Mouse (Mus musculus) c-Kit-positive CD71-negative TER-119-negative erythroid progenitor cells, embryonic 14.5 days (primary cell): Measurements from ENCODE around the gene Gbp2.
"Not testable (repeated sequence)": the region's sequence is repeated elsewhere in the genome, so short reads cannot be mapped to it uniquely, and the experiment has no call there.

ENCODE experiments used
- DNase-seq: peaks from one replicate; pipeline ENCODE4 v3.0.0-alpha.2; 2013; ENCODE audit warnings: low read depth

Gbp2 gene

DNA sequence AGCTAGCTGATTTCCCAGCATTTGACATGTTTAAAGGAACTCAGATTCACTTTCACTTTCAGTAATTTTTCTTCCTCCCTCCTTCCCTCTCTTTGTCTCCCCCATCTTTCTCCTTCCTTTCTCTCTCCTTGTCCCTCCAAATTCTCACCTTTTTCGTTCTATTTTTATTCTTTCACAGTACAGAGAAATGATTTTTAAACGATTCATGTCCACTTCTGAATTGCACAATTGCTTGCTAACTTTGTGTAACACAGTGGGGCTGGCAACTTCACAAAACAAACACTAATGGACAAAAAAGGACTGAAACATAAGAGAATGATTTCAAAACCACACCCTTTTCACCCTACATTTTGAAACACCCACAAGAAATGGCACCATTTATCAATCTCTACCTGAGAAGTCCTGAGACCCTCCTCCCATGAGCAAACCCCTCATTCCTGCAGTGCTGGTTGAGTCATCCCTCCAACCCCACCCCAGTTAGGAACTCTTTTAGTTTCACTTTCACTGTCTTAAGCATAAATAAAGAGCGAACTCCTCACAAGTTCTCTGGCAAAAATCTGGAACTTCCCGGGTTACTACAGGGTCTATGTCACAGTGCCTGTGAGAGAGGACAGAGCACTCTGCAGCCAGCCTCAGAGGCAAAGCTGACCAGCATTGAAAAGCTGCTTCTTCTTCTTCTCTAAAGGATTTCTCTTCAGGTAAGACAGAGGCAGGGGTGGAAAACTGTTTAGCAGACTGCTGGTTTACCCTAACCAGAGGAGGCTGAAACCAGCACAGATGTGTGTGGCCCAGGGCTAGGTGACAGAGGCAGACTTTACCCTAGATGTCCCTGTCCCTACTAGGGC lies at the start of gene Gbp2:
Gene Gbp2 (plus strand): TSS at position 492 of the 845 bp plus-strand sequence.
- peak; percentile 14 for DNase-seq

DNA sequence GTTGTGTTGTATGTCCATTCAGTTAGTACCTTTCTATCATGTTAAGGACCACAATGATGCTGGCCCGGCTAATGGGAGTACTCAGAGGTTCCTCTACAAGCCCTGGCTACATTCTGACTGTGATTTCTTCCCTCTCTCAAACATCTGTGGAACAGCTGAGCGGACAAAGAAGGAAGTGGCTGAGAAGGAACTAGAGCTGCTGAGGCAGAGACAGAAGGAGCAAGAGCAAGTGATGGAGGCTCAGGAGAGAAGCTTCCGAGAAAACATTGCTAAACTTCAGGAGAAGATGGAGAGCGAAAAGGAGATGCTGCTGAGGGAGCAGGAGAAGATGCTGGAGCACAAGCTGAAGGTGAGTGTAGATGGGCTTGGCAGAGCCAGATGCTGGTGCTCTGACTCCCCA lies 49.7 kb upstream of the Gbp2 start:
- no peak for DNase-seq

DNA sequence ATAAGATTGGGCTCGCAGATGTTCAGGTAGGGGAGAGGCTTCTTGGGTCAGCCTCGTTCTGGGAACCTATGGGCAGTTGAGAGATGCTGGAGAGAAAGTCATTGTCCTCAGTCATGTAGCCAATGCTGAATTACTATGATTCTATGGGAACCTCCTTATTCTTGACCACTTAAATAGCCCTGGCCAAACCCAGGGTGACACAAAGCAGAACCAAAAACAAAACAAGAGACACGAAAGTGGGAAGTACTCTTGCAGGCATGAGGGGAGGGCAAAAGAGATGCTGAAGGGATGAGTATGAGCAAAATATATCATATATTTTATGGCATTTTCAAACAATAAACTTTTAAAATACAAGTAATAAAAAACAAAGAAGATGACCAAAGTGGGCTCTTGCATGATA lies 43.3 kb upstream of the Gbp2 start:
- DNase-seq: no peak

DNA sequence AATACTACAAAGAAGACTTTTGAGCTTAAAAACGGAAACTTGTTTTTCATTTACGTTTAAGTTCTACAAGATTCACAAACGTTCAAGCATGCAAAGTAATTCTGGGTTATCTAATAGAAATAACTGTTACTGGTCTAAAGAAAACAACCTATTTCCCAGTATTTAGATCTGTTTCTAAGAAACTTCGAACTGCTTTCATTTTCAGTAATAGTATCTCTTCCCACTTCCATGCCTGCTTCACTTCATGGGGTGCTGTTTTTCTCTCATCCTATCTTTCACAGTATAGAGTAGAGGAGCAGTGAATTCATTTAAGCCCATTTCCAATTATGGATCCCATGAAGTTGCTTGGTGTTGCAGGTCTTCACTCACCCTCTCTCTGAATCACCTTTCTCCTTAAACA lies 42.1 kb upstream of the Gbp2 start:
- no peak for DNase-seq

DNA sequence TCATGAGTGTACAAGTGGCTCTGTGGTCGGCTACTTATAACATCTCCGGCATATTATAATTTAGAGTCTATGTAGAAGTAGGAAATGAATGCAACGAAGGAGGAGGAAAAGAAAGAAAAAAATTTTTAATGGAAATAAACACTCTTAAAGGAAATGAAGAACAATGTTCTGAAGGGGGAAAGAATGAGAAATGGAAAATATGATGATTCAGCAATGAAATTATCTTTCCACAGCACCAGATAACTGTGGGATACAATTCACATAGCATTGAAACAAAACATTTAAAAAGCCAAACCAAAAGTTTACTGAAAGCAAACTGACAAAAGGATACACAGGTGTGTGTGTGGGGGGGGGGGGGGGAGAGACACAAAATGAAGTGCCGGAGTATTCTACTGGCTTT lies 37.3 kb upstream of the Gbp2 start:
- DNase-seq: no peak

DNA sequence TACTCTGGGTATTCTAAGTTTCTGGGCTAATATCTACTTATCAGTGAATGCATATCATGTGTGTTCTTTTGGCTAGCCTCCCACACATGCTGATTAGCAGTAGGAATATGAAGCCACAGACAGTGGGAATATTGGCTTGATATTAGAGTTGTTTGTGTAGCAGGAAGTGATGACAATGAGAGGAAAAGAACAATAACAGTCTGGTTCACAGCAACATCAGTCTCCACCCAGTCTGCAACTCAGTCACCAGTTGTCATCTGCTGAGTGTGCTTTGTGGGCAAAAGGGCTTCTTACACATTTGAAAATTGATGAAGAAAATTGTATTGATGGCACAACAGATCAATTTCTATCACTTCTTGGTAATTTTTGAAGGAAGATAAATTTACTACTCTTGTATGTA lies 33.0 kb upstream of the Gbp2 start:
- no peak for DNase-seq

DNA sequence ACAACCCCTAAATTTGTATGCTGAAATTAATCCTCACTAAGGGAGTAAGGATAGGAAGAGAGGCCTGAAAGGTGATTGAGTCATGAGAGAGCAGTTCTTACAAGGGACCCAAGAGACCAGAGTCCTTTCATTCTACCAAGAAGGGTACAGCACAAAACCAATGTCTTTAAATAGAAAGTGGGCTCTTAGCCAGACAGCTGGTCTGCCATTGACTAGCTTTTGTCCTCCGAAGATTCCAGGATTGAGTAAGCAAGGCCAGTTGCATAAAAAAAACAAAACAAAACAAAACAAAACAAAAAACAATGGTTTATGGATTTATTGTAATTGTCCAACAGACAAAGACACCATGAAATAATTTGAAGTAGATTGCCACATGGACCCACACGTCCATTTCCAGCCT lies 31.5 kb upstream of the Gbp2 start:
- DNase-seq: no peak

DNA sequence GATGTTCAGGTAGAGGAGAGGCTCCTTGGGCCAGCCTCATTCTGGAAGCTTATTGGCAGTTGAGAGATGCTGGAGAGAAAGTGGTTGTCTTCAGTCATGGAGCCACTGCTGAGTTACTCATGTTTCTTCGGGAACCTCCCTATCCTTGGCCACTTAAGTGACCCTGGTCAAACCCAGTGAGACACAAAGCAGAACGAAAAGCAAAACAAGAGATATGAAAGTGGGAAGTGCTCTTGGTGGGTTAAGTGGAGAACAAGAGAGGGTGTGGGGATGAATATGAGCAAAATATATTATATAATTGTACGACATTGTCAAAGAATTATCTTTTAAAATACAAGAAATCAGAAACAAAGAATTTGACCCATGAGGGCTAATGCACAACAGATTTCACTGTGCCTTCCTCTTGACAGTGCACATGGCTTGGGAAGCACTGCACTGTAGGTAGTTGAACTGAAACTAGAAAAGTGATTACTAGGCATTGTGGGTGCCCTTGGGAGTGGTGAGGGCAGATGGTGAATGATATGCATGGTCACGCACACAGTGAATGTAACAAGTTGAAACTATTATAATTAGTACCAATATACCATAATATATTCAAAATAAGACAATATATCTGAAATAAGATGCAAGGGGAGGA lies 29.9 kb upstream of the Gbp2 start:
- DNase-seq: peak; percentile 6

DNA sequence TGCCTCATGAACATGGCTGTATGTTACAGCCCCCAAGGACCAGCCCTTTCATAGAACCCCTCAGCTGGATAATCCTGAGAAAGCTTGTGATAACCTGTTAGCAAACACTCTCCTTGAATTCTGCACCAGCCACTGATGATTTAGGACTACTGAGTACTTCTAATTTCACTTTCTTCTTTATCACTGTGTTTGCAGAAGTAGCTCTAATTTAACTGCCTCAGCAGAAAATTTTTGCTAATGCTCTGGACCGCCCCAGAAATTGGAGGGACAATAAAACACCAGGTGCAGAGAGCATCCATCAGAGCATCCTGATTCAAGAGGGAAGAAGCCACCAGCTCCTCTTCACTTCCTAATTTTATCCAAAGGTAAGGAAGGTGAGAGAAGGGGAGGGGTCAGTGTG lies 25.9 kb upstream of the Gbp2 start, which contains the start of gene Gbp2b:
Gene Gbp2b (plus strand): TSS at position 301 of the 400 bp plus-strand sequence.
- DNase-seq: no peak

DNA sequence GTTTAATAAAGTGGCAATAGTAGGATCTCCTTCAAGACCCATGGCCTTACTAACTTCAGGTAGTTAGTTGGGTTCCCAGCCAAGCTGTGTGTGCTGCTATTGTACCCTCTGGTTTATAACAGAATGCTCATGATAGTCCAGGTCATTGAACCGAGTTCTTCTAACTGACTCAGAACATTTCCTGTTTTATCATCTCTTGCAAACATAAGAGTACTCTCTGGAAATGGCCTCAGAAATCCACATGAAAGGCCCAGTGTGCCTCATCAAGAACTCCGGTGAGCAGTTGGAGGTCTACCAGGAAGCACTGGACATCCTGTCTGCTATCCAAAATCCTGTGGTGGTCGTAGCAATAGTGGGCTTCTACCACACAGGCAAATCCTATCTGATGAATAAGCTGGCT lies 22.5 kb upstream of the Gbp2 start:
- no peak for DNase-seq

DNA sequence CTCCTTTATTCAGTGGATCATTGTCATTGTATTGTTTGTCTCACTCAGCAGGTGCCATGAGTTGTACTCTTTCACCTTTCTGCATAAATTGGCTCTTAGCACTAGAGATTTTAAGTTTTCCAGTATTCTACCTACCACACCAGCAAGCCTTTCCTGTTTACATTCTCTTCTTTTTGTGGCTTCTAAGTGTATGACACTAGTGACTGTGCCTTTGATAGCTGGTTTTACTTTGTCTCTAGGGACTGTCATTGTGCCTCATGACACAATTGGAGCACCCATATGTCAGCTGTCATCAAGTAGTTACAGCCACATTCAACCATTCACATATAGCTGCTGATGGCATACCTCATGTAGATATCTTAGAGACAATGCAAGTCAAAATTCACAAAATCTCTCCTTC lies 18.7 kb upstream of the Gbp2 start:
- DNase-seq: no peak

DNA sequence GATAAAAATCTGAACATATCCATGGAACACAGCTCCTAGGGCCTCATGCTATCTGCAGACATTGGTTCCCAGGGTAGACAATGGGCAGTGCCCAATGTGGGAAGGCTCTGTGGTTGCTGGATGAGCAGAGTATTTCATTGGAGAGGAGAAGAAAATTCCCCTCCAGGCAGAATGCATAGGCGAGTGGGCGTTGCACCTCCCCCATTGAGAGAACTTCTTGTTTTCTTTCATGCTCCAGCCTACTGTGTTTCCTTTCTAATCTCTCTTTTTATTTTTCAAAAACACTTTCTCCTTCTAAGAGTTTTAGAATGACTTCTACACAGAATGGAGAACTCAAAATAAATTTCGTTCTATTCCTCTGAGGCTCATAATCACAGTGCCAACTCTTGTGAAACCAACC lies 1.7 kb upstream of the Gbp2 start:
- DNase-seq: no peak

DNA sequence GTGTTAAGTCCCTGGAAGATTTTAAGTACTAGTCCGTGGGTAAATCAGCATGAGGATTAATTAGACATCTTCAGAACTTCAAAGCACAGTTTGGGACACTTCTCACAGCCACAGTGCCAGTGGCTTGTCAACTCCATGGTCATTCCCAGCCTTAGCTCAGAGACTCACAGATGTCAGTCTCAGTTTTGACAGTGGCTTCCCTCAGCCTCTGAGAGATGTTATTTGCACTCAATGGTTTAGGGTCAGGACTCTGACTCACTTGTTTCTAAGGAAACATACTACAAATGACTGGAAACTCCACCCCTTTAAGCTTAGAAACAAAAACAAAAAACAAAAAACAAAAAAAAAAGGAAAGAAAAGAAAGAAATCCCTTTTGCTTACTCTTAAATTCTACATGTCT lies 796 bp upstream of the Gbp2 start:
- DNase-seq: no peak

DNA sequence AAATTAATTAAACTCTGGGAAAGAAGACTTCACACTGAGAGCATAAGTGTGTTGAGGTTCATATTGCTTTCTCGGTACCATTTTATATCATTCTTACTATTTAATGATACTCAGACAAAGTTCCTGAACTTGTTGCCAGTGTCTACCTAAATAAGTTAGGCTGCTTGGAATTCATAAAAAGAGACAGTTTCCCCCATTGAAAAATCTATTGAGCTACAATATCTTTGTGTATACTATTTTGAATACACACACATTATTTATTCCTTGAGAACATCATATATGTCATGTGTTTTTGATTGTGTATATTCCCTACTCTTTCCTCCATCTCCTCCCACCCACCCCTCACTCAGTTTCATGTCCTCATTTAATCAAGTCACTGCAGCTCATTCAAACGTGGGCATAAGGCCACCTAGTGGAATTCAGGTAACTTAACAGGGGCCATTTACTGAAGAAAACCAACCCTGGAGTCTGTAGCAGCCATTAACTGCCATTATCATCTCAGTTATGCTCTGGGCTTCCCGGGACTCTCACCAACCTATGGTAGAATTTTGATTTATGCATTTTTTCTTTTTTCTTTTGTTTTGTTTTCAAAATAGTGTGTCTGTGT lies 657 bp downstream of the Gbp2 start:
- DNase-seq: no peak

DNA sequence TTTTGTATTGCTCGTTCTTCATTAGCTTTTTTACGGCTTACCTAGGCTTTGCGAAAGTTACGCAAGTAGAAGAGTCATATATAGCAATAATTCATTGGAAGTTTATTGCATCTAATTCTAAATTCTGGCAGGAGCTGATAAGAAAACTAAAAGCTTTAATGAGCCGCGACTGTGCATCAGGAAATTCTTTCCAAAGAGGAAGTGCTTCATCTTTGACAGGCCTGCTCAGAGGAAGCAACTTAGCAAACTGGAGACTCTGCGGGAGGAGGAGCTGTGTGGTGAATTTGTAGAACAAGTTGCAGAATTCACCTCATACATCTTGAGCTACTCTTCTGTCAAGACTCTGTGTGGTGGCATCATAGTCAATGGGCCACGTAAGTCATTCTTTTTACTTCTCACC lies 10.0 kb downstream of the Gbp2 start:
- DNase-seq: no peak

DNA sequence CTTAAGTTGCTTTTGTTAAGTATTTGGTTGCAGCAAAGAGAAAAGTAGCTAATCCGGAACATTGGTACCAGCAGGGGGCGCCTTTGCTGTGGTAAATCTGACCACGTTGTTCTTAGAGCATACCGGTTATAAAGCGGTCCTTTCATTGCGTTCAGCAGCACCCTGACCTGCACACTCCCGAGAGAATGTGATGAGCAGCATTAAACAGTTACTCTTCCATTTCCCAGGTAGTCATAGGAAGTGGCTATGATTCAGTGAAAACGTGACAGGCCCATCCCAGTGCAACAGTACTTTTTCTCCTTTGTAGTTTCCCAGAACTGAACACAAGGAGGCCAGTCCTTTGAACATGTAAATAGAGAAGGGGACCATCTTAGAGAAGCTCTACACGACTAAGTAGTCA lies 19.8 kb downstream of the Gbp2 start:
- peak; percentile 47 for DNase-seq

DNA sequence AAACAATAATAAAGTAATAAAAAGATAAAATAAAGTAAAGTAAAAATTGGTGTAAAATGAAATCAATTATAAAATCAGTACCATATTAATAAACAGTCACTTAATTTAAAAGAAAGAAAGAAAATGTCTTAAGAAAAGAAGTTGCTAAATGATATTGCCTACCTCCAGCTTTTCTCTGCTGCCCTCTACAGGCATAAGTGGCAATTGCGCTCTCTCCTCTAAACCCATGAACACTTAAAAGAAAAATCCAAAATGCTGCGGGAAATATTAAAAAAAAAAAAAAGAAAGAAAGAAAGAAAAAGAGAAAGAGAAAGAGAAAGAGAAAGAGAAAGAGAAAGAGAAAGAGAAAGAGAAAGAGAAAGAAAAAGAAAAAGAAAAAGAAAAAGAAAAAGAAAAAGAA lies 25.5 kb downstream of the Gbp2 start:
- DNase-seq: peak; percentile 67

DNA sequence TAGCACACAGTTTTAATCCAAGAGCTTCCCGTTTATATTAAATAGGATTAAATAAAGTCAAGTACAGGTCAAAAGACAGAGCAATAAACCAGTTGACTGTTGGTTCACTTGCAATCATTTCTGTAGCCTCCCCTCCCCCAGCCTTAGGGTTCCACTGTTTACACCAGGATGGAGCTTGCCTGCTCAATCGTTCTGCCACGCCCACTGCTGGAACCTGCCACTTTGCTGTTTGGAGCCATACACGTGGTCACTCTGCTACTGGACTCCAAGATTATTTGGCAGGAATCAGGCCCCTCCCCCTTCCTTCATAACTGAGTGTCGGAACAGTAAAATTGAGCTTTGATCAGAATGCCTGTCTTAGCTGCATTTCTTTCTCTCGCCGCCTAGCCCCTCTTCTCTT lies 27.4 kb downstream of the Gbp2 start:
- not testable (repeated sequence) for DNase-seq

DNA sequence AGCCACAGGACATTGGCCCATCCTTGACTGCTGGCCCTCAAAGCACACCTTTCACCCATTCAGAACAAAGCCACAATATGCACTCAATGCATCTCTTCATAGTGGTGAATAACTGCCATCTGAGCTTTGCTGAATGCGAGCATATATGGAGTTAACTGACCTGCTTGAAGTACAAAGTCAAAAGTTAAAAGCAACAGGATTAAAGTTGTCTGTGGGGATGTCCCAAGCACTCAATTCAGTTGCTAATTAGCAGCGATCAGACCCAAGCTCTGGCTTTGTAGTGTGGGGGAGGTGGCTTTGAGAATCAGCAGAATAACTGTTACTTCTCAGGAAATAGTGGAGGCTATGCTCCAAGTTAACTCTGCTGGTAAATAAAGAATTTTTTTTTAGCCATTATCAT lies 29.8 kb downstream of the Gbp2 start:
- no peak for DNase-seq

DNA sequence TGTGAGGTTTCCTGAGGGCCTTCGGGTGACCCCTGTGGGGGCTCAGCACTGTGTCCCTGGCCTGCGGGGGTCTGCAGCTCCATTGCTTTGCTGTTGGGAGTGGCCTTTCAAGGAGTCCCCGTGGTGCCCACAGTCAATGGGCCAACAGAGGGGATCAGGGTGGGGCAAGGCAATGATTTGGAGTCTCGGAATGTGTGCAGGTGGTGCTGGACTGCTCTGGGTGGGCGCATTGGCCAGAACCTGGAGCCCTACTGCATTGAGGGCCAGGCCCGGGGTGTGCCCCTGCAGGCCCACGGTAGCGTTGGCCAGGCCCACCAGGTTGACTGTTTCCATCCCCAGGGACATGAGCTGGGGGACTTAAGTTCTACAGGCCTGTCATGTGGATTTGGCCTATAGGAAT lies 44.3 kb downstream of the Gbp2 start:
- no peak for DNase-seq

DNA sequence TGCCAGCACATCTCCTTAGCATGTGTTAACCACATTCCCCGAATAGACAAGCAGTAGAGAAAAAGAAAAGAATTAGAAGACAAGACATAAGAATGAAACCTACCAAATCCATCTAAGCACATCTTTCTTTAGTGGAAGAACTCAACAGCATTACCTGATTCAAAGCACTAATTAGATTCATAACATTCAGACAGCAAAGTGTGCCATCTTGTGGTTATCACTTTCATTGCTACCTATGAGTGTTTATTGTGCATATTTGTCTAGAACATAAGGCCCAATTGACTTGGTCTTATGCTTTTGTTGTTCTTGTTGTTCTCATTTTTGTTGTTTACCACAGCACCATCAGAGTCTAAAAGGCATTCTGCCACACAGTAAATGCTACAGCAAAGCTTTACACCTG lies 54.2 kb downstream of the Gbp2 start:
- DNase-seq: peak; percentile 4
